Mouse (Mus musculus) olfactory bulb, adult 2 months (tissue): ENCODE measurements around the gene Ascl3.

Experiments
- CTCF ChIP-seq: fragments of 200-500 bp; IDR thresholded peaks from 2 replicates; pipeline ENCODE4 v1.5.1; 2012; ENCODE audit warnings: low read depth, mild to moderate bottlenecking, low read length, moderate library complexity; ENCODE audit not compliant: insufficient read depth
- POLR2A ChIP-seq: fragments of 200-500 bp; IDR thresholded peaks from 2 replicates; pipeline ENCODE4 v1.6.1; 2012; ENCODE audit warnings: mild to moderate bottlenecking, low read depth, low read length, moderate library complexity; ENCODE audit not compliant: insufficient read depth

GRCm38 (mm10) chr7:109695339-109695726 is 36.2 kb downstream of the Ascl3 start:
- TF ChIP-seq POLR2A (no peak), CTCF (no peak)
